Mouse (Mus musculus) hindbrain, embryonic 12.5 days (tissue): ENCODE measurements around the gene Gpr1. TPM values are rescaled to one million over a fixed set of nuclear protein-coding genes. Genes with fewer than 3 reads are reported as not detected.

ENCODE experiments used
- ATAC-seq: fragments of 200-750 bp; cut with Nextera tagmentation; 2 replicates; pipeline ENCODE4 v1.8.0; 2017; ENCODE audit warnings: moderate TSS enrichment; ENCODE audit not compliant: low FRiP score
- H3K27ac ChIP-seq: fragments of 300-500 bp; sonication (generic); 2 replicates; pipeline ENCODE4 v1.5.1; 2016; ENCODE audit warnings: mild to moderate bottlenecking
- H3K27me3 ChIP-seq: fragments of 300-500 bp; sonication (generic); 2 replicates; pipeline ENCODE4 v1.6.1; 2016; ENCODE audit warnings: mild to moderate bottlenecking
- H3K36me3 ChIP-seq: fragments of 300-500 bp; sonication (generic); 2 replicates; pipeline ENCODE4 v1.6.1; 2016; ENCODE audit warnings: mild to moderate bottlenecking
- H3K4me1 ChIP-seq: fragments of 300-500 bp; sonication (generic); 2 replicates; pipeline ENCODE4 v1.6.1; 2016
- H3K4me2 ChIP-seq: fragments of 300-500 bp; sonication (generic); replicated peaks from 2 replicates; pipeline ENCODE4 v1.6.1; 2016; ENCODE audit warnings: mild to moderate bottlenecking
- H3K4me3 ChIP-seq: fragments of 300-500 bp; sonication (generic); 2 replicates; pipeline ENCODE4 v1.5.1; 2016; ENCODE audit warnings: mild to moderate bottlenecking
- H3K9ac ChIP-seq: fragments of 300-500 bp; sonication (generic); 2 replicates; pipeline ENCODE4 v1.6.1; 2016; ENCODE audit warnings: mild to moderate bottlenecking, moderate library complexity
- H3K9me3 ChIP-seq: fragments of 300-500 bp; sonication (generic); replicated peaks from 2 replicates; pipeline ENCODE4 v1.6.1; 2016; ENCODE audit warnings: mild to moderate bottlenecking
- WGBS: fragments of 180-500 bp; shearing (Covaris S2); methylation state at CpG from one replicate; pipeline ENCODE4 v1.1.7; 2016; 5-methylcytosine and 5-hydroxymethylcytosine counted together
- polyA plus RNA-seq: library from polyadenylated mRNA; unstranded; fragments of >200 nt; fragmentation: Nextera tagmentation; extraction: Ambion mirVana; gene quantifications from 2 replicates; pipeline ENCODE4 v1.2.1, GENCODE M21; 2016

Gene Gpr1
- polyA plus RNA-seq, 1 experiment from 2014 or later, result 0.21 TPM

DNA sequence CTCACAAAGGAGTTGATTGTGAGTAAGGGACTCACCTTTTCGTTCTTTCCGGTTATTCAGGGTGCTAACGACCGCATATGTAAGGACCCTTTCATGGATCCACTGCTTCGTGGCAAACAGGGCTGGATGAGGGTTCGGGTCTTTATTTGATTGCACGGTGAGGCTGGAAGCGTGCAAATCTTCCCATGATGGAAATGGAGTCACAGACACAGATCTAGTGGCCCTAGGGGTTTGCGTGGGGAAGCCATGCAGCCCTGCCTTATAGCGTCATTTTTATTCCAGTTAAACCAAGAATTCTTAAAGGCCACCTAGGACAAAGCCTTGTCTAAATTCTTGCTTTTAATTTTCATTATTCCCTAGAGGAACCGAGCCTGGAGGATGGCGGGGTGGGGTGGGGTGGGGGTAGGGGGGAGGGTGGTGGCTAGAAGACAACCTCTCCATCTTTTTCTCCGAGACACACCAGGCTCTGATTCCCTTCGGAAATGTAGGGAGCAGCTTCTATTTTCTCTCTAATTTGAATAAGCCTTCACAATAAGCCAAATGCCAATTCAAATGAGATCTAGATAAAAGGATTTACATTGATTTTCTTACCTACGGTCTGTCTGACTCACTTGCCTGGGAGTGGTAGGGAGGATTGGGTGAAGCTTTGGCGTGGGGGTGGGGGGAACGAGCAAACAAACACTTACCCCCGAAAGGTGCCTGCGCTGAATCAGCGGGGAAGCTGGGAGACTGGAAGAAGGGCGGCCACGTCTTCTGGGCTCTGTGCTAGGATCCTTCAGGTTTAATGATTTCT is 669 bp downstream of the Gpr1 start:
- Histone ChIP-seq H3K4me3 (0 out of 2 replicates have a peak overlapping the region, but pooled peaks have one; percentile 1), H3K27me3 (no peaks in the 10 kb centered on the region), H3K36me3 (no peaks in the 10 kb centered on the region), H3K4me1 (peaks cover 11% of the 10 kb centered on the region), H3K27ac (peak overlapping the region; percentile 73; the same call in 1 of the 2 replicates), H3K9me3 (no peaks in the 10 kb centered on the region), H3K4me2 (peak overlapping the region; percentile 43), H3K9ac (peak overlapping the region; percentile 35; the same call in 1 of the 2 replicates)
- peak; percentile 62; the same call in 1 of the 2 replicates for ATAC-seq
- 21% methylated on average over 22 of the region's 22 CpGs for WGBS

- Histone ChIP-seq H3K27me3 (no peaks in the 10 kb centered on the region), H3K9ac (no peak overlapping the region), H3K4me1 (peaks cover 11% of the 10 kb centered on the region), H3K27ac (no peak overlapping the region), H3K9me3 (no peaks in the 10 kb centered on the region), H3K4me3 (no peak overlapping the region), H3K36me3 (no peaks in the 10 kb centered on the region), H3K4me2 (no peak overlapping the region)
- no peak for ATAC-seq
- 18% methylated on average over 6 of the region's 6 CpGs for WGBS
Observed at GRCm38 (mm10) chr1:63209861-63210529, 4.3 kb downstream of the Gpr1 start.

DNA sequence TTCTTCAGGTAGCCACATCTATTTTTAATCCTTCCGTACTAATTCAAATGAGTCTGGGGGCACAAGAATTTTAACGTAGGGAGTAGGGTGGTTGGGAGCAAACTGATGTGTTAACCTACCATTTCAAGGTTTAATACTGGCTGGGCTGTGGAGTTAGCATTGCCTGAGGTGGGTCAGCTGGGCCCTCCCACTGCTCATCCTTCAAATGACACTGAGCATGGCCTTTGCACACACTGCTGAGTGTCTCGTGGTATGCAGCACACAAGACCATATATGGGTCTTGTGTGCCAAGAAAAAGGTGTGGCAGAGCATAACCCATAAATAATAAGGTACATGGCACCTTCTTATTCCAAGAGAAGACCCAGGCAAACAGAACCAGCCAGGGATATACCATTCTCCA is 6.7 kb downstream of the Gpr1 start:
- peaks cover 20% of the 10 kb centered on the region for H3K4me1 ChIP-seq
- no peak overlapping the region for H3K9ac ChIP-seq
- no peaks in the 10 kb centered on the region for H3K9me3 ChIP-seq
- H3K36me3 ChIP-seq, result no peaks in the 10 kb centered on the region
- H3K4me3 ChIP-seq, result no peak overlapping the region
- ATAC-seq, result no peak
- no peak overlapping the region for H3K4me2 ChIP-seq
- no peaks in the 10 kb centered on the region for H3K27me3 ChIP-seq
- no peak overlapping the region for H3K27ac ChIP-seq
- WGBS, result 91% methylated on average over 3 of the region's 3 CpGs

DNA sequence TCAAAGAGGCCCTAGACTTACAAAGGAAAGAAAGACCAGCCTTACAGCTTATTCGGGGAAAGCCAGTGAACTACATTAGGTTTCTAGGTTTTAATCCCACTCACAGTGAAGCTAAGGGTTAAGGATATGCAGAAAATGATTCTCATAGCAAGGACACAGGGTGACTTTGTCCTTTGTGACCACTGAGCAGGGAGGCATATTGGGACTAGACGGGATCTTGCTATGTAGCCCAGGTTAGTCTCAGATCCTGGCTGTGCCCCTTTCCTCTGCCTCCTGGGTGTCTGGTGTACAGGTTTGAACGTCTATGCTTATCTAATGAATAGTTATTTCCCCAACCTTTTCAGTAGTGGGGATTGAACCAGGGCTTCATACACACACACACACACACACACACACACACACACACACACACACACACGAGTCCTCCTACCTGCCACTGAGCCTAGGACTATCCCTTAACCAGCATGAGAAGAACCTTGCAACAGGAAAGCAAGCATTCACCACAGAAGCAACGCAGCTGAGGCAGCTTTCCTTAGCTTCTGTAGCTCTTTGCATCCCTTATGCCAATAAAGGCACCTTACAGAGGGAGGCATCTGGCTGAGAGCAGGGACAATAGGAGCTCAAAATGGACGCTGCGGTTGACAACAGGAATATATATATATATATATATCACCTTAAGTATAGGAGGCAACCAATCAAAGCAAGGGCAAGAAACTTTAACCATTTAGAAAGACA is 9.5 kb downstream of the Gpr1 start:
- H3K9ac ChIP-seq, result no peak overlapping the region
- H3K36me3 ChIP-seq, result no peaks in the 10 kb centered on the region
- peaks cover 7% of the 10 kb centered on the region; the same call in 1 of the 2 replicates for H3K9me3 ChIP-seq
- H3K4me1 ChIP-seq, result peaks cover 20% of the 10 kb centered on the region
- no peak overlapping the region for H3K4me3 ChIP-seq
- no peak overlapping the region for H3K4me2 ChIP-seq
- H3K27me3 ChIP-seq, result no peaks in the 10 kb centered on the region
- WGBS, result 25% methylated on average over 7 of the region's 7 CpGs
- ATAC-seq, result peak; percentile 42; the same call in 1 of the 2 replicates
- H3K27ac ChIP-seq, result peak overlapping the region; percentile 69

GRCm38 (mm10) chr1:63203950-63204659 is 10.2 kb downstream of the Gpr1 start:
- WGBS, result 8% methylated on average over 7 of the region's 7 CpGs
- Histone ChIP-seq H3K27me3 (no peaks in the 10 kb centered on the region), H3K27ac (peak overlapping the region; percentile 69), H3K9me3 (peaks cover 11% of the 10 kb centered on the region; the same call in 1 of the 2 replicates), H3K4me2 (no peak overlapping the region), H3K9ac (no peak overlapping the region), H3K4me3 (no peak overlapping the region), H3K4me1 (peaks cover 20% of the 10 kb centered on the region), H3K36me3 (no peaks in the 10 kb centered on the region)
- peak; percentile 86 for ATAC-seq

GRCm38 (mm10) chr1:63203471-63203870 is 10.9 kb downstream of the Gpr1 start:
- H3K27ac ChIP-seq, result peak overlapping the region; percentile 69
- no peak overlapping the region for H3K4me2 ChIP-seq
- no peaks in the 10 kb centered on the region for H3K36me3 ChIP-seq
- peak; percentile 63 for ATAC-seq
- H3K4me3 ChIP-seq, result no peak overlapping the region
- H3K9me3 ChIP-seq, result peaks cover 11% of the 10 kb centered on the region; the same call in 1 of the 2 replicates
- no peaks in the 10 kb centered on the region for H3K27me3 ChIP-seq
- no peak overlapping the region for H3K9ac ChIP-seq
- 69% methylated on average over 1 of the region's 1 CpGs for WGBS
- peaks cover 20% of the 10 kb centered on the region for H3K4me1 ChIP-seq

DNA sequence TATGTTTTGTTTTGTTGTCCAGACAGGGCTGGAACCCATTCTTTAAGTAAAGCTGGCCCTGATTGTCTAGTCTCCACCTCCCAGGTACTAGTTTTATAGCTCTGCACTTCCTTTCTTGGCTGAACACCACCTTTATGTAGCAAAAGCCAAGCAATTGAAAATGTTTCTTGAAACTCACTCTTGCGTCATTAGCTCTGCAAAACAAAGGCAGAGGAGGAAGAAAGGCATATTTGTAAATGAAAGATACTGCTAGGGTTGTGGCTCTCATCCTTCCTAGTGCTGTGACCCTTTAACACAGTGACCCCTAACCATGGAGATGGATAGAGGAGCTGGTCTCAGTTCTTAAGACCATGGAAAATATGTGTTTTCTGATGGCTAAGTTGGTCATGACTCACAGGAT is 12.7 kb downstream of the Gpr1 start:
- WGBS, result 65% methylated on average over 1 of the region's 1 CpGs
- Histone ChIP-seq H3K9me3 (peaks cover 11% of the 10 kb centered on the region; the same call in 1 of the 2 replicates), H3K9ac (no peak overlapping the region), H3K36me3 (no peaks in the 10 kb centered on the region), H3K4me2 (no peak overlapping the region), H3K27ac (no peak overlapping the region), H3K4me3 (no peak overlapping the region), H3K27me3 (no peaks in the 10 kb centered on the region), H3K4me1 (peaks cover 20% of the 10 kb centered on the region)
- ATAC-seq, result no peak

DNA sequence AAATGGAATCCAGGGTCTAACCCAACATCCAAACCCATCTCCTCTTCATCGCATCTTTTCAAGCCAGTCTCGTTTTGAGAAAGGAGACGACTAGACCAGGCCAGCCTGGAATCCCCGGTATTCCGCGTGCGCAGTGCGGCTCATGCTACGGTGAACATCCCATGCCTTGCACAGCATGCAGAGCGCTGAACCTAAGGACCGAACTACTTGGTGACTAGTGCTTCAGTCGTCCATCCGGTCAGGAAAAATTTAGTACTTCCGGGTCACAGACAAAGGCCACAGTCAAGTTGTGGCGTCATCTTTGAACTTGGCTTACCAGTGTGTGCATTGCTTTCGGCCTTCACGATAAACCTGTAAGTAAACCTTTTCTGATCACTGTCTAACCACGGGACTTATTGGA is 14.0 kb downstream of the Gpr1 start:
- no peak overlapping the region for H3K4me2 ChIP-seq
- no peak for ATAC-seq

DNA sequence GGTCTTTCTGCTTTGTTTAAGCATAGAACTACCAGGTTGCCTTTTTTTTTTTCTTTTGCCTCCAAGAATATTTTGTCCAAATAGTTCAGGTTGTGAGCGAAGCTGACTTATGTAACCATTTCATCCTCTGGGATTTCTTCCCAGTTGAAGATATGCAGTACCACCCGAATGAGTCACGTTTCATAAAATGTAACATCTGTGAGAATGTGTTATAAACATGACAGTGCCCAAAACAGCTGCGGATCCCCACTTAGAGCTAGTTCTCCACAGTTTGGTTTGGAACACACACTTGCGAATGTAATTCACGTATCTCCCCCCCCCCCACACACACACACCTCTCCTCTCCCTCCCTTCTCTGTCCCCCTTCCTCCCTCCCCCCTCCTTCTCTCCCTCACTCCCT is 15.0 kb downstream of the Gpr1 start:
- WGBS, result 90% methylated on average over 6 of the region's 6 CpGs
- Histone ChIP-seq H3K4me1 (peaks cover 13% of the 10 kb centered on the region), H3K9ac (no peak overlapping the region), H3K4me3 (no peak overlapping the region), H3K27me3 (no peaks in the 10 kb centered on the region), H3K9me3 (peaks cover 11% of the 10 kb centered on the region; the same call in 1 of the 2 replicates), H3K4me2 (no peak overlapping the region), H3K27ac (no peak overlapping the region), H3K36me3 (no peaks in the 10 kb centered on the region)
- no peak for ATAC-seq

More for the DNA sequence above, 14.0 kb downstream of the Gpr1 start:
- no peak overlapping the region for H3K27ac ChIP-seq
- WGBS, result 95% methylated on average over 18 of the region's 18 CpGs
- H3K36me3 ChIP-seq, result no peaks in the 10 kb centered on the region
- no peak overlapping the region for H3K9ac ChIP-seq
- H3K4me1 ChIP-seq, result peaks cover 20% of the 10 kb centered on the region
- no peaks in the 10 kb centered on the region for H3K27me3 ChIP-seq
- no peak overlapping the region for H3K4me3 ChIP-seq
- H3K9me3 ChIP-seq, result peaks cover 11% of the 10 kb centered on the region; the same call in 1 of the 2 replicates

DNA sequence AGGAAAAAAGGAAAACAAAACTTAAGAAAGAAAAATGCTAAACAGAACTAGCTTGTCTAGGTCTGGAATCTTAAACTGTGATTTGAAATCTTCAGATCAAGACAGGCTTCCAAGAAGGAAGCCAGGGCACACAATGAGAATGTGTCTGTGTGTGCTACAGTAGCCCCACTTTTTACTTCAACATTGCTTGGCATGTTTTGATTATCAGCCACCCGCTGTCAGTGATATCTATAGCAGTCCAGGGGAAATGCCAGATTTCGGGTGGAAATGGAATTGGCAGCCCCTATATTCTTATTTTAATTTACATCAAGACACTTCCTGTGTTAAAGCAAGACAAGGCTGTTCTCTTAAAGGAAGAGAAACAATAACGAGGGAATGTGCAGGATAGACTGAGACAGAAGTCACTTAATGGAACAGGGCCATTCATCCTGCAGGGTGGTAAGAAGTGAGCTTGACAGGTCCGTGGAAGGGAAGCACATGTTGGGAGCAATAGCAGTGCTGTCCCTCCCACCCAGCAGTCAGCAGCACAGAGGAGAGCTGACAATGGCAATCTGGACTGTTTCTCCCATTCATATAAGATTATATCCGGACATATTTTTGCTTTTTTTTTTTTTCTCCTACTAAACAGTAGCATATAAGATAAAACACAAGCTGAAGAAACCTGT is 18.4 kb downstream of the Gpr1 start:
- peaks cover 11% of the 10 kb centered on the region; the same call in 1 of the 2 replicates for H3K9me3 ChIP-seq
- 62% methylated on average over 5 of the region's 5 CpGs for WGBS
- no peak overlapping the region for H3K4me3 ChIP-seq
- H3K36me3 ChIP-seq, result no peaks in the 10 kb centered on the region
- no peak for ATAC-seq
- H3K4me1 ChIP-seq, result no peaks in the 10 kb centered on the region
- no peak overlapping the region for H3K9ac ChIP-seq
- H3K4me2 ChIP-seq, result no peak overlapping the region
- no peaks in the 10 kb centered on the region for H3K27me3 ChIP-seq
- no peak overlapping the region for H3K27ac ChIP-seq

DNA sequence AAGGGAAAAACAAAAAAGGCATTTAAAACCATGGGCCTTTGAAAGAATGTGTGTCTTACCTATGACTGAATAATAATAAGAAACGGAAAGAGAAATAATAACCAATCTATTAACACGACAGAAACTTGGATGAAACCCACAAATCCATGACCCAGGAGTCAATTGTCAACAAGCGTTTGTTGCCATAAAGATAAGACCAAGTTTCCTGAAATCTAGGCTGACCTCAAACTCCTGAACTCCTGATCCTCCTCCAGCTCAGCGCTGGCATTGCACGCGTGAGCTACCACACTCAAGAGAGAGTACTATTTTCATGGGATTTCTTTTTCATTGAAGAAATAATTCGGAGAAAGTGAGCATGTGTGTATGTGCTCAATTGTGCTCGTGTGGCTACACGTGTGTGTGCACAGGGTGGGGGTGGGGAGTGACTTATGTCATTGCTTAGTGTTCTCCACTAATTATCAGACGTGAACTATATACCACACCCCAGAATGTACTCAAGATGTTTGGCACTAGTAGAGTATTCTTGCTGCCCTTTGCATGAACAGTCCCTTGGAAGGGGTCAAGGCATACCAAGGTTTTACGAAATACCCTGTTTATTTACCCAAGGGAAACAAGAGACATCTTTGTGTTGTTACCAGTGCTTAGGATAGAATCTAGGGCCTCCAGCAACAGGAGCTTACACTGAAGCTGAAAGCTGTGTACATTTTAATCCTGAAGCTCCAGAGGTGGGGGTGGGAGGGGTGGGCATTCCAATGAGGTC is 21.9 kb downstream of the Gpr1 start:
- H3K4me3 ChIP-seq, result no peak overlapping the region
- no peaks in the 10 kb centered on the region for H3K4me1 ChIP-seq
- no peaks in the 10 kb centered on the region for H3K27me3 ChIP-seq
- H3K9me3 ChIP-seq, result no peaks in the 10 kb centered on the region
- ATAC-seq, result no peak
- WGBS, result 89% methylated on average over 11 of the region's 11 CpGs
- H3K27ac ChIP-seq, result no peak overlapping the region
- no peak overlapping the region for H3K4me2 ChIP-seq
- H3K36me3 ChIP-seq, result no peaks in the 10 kb centered on the region
- no peak overlapping the region for H3K9ac ChIP-seq
